Mouse (Mus musculus) left cerebral cortex, adult 18-20 months (tissue): ENCODE results near the gene Gm37240. TPM values are rescaled to one million over a fixed set of nuclear protein-coding genes. Genes with fewer than 3 reads are reported as not detected.

Experiments
- DNase-seq, 2 experiments: peaks; one replicate each; pipeline ENCODE4 v3.0.0; 2021 to 2022; ENCODE audit warnings: low spot score in 2 of 2, mixed read lengths in 1 of 2
- total RNA-seq, 2 experiments: library from RNA; stranded (reverse); gene quantifications; 2 replicates each; pipeline ENCODE4 v1.2.3; 2021

Gene Gm37240
- total RNA-seq, 2 experiments from 2014 or later = 2.3 TPM; not detected in 1

DNA sequence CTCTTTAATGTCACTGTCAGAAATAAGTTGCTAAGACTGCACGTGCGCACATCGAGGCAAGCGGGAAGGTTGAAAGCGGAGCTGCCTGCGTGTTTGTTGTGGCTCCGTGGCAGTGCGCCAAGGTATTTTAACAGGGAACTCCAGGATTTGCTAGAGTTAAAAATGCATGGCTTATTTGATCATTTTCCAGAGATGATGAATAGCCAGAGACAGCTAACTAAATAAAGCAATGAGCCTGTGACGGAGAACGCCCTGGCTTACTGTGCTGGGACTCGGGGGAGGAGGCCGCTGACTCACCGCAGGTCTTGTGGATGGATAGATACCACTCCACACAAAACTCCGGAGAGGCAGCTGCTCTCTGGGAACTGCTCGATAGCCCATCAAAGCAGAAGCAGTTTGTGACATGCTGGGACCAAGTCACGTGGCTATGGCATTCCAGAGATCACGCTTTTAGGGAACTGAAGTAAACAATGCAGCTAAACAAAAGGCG, 1190.8 kb downstream of the Gm37240 start:
- DNase-seq = peak; percentile 47 to 54

DNA sequence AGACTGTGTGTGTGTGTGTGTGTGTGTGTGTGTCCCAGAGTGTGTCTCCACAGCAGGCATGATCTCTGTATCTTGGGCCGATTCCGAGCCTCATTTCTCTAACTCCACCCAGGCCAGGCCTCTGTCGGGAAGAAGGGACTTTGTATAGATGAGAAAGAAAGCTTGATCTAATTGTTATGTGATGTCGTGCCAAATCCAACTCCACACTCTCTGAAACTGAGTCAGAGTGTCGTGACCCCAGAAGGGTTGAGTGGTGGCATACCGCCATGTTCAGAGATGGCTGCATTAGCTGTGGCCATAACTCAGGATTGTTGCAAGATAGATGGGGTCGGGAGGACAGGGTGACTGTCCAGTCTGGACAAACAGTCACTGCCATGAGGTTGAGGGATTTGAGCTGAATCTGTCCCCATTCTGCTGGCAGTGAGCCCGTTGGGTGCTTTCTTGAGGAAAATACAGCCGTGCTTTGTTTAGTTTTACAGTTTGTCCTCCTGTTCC, 1191.4 kb downstream of the Gm37240 start:
- DNase-seq = peak in 1 of 2 experiments; percentile 16

GRCm38 (mm10) chr3:84695418-84695817, 1191.9 kb downstream of the Gm37240 start:
- DNase-seq = no peak

DNA sequence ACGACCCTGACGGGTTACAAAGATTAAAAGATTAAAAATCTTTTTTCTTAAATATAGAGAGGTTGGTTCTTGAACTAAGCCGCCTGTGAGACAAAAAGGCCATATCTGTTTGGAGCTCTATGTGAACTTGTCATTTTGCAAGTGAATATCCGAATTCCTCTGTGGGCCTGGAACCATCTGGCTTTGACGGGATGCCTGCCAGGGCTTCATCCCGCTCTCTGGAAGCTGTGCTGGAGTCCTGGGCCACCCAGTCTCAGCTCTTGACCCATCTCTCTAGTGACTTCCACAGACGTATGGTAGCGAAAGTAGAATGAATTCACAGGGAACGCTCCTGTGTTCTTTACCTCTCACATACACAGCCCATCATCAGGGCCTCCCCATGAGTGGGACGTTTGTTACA, 1193.4 kb downstream of the Gm37240 start:
- no peak for DNase-seq

- DNase-seq = peak in 1 of 2 experiments; percentile 35
Observed at GRCm38 (mm10) chr3:84692647-84693199, 1194.6 kb downstream of the Gm37240 start.

GRCm38 (mm10) chr3:84690091-84690771, 1197.1 kb downstream of the Gm37240 start:
- DNase-seq = no peak

GRCm38 (mm10) chr3:84689656-84690055, 1197.7 kb downstream of the Gm37240 start:
- no peak for DNase-seq

DNA sequence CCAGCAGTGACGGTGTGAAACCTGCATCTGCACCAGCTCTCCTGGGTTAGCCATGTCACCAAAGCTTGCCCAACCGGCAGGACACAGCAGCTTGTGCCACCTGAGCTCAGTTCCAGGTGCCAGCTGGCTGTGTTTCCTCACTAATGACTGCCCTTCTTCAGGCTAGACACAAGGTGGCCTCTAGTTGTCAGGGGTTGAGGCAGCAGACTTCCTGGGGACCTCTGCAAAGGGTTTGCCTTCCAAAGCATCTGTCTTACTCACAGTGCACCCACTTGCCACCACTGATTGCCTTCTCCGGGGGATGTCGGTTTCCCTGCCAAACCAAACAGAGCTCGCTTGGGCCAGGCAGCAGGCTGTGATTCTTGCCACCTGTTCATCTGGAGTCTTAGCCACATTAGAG, 1199.1 kb downstream of the Gm37240 start:
- peak in 1 of 2 experiments; percentile 15 for DNase-seq

- no peak for DNase-seq
Observed at GRCm38 (mm10) chr3:84687488-84687846, 1199.9 kb downstream of the Gm37240 start.

DNA sequence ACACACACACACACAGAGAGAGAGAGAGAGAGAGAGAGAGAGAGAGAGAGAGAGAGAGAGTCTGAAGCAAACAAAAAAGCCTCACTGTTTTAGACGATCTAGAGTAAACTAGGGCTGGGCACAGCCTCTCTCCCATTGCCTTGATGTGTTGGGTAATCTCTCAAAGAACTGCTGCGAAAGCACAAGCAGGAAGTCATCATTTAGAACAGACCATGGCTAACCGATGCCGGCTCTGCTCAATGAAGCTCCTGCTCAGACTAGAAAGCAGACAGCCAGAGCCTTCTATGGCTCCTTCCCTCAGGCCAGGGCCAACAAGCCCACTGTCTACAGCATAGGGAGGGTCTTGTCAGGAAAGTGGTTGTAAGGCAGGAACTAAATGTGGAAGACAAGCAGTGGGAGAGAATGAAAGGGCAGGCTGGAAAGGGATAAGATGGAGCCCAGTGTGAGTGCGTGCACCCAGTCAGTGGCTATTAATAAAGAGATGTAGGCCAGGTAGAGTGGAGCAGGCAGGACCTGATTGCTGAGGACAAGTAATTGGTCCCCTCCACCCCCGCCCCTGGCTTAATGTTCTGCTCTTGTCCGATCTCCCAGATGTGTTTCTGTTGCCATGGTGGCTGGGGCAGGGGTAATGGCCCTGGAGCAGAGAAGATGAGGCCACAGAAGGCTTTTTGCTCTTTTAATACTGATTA, 1200.4 kb downstream of the Gm37240 start:
- no peak for DNase-seq

DNA sequence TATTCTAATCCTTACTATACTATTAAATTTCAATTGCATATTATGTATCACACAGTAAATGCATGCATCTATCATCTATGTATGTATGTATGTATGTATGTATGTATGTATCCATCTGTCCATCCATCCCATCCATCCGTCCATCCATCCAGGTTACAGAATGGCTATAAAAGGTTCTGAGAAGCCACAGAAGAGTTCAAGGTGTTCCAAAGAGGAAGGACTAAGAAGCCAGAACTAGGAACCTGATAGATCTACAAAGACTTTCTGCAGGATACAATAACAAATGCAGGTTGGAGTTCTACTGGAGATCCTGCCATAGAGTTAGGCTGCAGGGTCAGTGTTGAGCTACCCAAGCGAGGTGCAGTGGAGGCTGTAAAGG, 1201.0 kb downstream of the Gm37240 start:
- no peak for DNase-seq

DNA sequence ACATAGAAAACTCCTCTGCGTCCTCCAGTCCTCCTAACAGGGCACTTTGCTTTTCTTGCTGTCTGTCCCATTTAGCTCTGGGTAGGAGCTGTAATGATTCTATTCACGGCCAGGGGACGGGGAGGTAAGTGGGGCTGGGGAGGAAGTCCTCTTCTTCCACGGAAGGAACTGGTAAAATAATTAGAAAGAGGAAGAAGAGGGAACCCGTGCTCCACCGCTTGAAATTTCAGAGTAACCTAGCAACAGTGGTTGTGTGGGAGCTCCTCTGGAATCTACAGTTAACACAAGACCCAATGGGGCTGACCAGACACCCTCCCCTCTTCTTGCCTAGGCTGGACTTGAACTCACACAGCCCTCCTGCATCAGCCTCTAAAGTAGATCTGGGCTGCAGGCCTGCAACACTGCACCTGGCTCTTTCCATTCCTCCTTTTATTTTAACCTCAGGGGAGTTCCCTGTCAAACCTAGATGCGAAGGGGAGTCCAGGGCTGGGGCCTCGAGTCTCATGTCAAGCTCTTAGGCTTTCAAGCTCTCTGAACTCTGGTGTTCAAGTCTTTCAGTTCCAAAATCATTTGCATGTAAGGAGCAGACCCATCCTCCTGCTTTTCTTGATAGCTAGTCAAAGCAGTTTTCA, 1201.5 kb downstream of the Gm37240 start:
- no peak for DNase-seq

DNA sequence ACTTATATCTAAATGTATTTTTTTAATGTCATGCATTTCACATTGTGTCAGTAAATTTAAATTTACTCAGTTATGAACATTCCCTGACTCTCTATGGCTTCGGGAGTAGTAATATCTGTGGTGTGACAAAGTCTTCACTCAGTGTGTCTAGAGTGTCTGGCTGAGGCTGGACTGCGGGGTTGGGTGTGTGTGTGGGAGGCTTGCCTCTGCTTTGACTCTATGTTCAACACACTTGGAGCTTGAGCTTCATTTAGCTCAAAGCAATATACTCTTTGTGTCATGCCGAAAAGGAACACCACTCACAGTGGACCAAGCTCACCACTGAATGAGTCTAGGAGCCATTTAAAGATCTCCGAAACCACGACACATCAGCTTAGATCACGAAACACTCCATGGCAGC, 1203.5 kb downstream of the Gm37240 start:
- no peak for DNase-seq

DNA sequence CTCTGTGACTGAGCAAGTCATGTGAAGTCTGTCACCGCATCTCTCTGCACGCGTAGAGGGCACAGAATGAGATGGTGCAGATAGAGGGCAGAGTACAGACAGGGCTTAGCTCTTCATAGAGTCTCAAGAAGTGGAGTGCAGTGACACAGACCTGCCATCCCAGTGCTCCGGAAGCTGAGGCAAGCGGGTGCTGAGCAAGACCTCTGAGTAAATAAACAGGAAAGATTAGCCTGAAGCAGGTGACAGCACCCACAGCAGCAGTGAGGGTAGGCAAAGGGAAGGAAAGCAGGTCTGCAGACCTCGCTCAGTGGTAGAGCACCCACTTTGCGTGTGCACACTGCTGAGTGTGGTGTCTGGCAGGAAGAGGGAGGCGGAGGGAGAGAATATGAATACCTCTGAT, 1205.6 kb downstream of the Gm37240 start:
- DNase-seq = no peak

GRCm38 (mm10) chr3:84680062-84680461, 1207.3 kb downstream of the Gm37240 start:
- no peak for DNase-seq

- DNase-seq = no peak
Observed at GRCm38 (mm10) chr3:84679542-84679941, 1207.8 kb downstream of the Gm37240 start.

DNA sequence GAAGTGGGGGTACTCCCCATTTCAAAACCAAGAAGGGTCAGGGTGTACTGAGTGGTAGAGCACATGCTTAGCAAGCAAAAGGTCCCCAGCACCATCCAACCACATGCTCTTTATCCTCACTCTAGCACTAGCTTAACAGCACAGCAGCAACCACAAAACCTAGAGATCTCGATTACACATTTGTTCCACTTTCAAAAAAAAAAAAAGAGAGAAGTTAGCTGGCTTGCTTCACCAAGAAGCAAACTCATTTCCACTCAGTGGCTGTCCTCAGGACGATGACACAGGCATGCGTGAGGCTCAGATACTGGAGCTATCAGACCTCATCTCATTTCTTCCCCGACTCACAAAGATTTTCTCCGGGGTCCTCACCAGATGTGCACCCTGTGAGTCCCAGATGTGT, 1208.4 kb downstream of the Gm37240 start:
- DNase-seq = no peak

DNA sequence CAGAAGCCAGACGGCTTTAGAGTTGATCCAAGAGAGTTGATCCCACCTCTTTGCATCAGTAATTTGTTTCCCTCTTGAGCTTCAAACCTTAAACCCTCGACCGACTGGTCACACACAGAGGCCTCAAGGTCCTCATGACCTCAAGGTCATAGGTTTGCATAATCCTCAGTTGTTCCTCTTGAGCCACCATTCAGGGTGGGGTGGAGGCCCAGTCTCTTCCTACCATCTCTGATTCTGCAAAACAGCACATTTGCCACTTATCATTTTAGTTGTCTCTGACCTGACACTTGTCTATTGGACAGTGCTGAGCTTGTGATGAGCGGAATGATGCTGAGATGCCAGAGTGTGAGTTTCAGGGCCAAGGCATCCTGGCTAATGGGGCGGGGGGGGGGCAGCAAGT, 1211.6 kb downstream of the Gm37240 start:
- no peak for DNase-seq

DNA sequence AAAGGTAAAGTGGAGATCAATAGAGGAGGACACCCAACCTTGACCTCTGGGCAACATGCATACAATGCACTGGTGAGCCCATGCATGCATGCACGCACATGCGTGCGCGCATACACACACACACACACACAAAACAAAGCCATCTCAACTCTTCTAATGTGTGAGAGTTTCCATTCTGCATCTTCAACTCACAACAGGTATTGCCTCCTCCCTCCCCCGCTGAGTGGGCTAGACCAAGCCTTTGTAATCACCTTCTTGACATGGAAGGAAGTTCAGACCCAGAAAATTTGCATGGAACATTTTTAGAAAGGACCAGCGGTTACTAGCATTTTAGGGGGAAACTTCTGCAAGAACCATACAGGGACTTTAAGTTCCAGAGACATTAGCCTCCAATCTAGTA, 1213.8 kb downstream of the Gm37240 start:
- no peak for DNase-seq

GRCm38 (mm10) chr3:84672136-84672535, 1215.2 kb downstream of the Gm37240 start:
- DNase-seq = no peak

GRCm38 (mm10) chr3:84668957-84669356, 1218.4 kb downstream of the Gm37240 start:
- DNase-seq = no peak
